20 mouse cellular contexts compared by ENCODE assay signal in genomic region chr8:127859036-127859435, GRCm38 (mm10).
DNase-seq lines count a peak whose midpoint lies in the region; ATAC-seq lines count a peak whose summit lies in the region.
"Had no signal": no experiment of that assay in that cellular context is flagged by ENCODE, and none has a peak within 500 bp of the region (broad histone marks: within the 10 kb centered on the region; RNA-seq: fewer than 3 reads in every experiment).

No protein-coding gene starts in this region.

- peak; percentile 39 for DNase-seq in adrenal gland, postnatal 10 days
- no peak for DNase-seq in adrenal gland, adult (ENCODE audit: inconsistent age in 2 of 2, low spot score in 1 of 2)
- peak; percentile 69 to 78 for DNase-seq in cerebellum, postnatal 14 days
- peak; percentile 54 for DNase-seq in left cerebral cortex, postnatal 4 days
- DNase-seq in left cerebral cortex, postnatal 25 days (ENCODE audit: low spot score in 2 of 2) = no peak
- peak; percentile 37 for DNase-seq in adipocyte (ENCODE audit: low spot score)
- DNase-seq: gastrocnemius, postnatal 14 days; heart, postnatal 14 days; kidney, adult 2 months; liver, postnatal 0 days; right cerebral cortex, postnatal 4 days; thymus, adult 18-20 months; thymus, postnatal 25 days had no signal

- intact Hi-C loops in left cerebral cortex, postnatal 4 days (cut with DNase I) = no loop called here
- intact Hi-C loops in left cerebral cortex, postnatal 25 days (cut with DNase I) = no loop called here

- no peak for ATAC-seq in cerebellum, adult (ENCODE audit: insufficient number of reproducible peaks, low FRiP score, low TSS enrichment)
- ATAC-seq: forebrain, embryonic 13.5 days; hindbrain, embryonic 16.5 days; intestine, embryonic 15.5 days; liver, embryonic 12.5 days; liver, postnatal 0 days; midbrain, embryonic 16.5 days; Patski had no signal

Comparison
In these comparisons a context has a peak if more than half of its experiments do, and no peak if none do; other contexts are left out.
1. DNase-seq: peak in adrenal gland, postnatal 10 days (single experiment), cerebellum, postnatal 14 days (2 of 2), left cerebral cortex, postnatal 4 days (single experiment) and adipocyte (single experiment); none in adrenal gland, adult (0 of 2) and left cerebral cortex, postnatal 25 days (0 of 2).